Mouse (Mus musculus) embryonic fibroblast, embryonic 13.5 days (primary cell): Measurements from ENCODE around the gene Ehmt1.

Source experiments
- CTCF ChIP-seq: IDR thresholded peaks from 2 replicates; pipeline ENCODE4 v1.5.1; 2011; ENCODE audit warnings: mild to moderate bottlenecking, control low read depth, low read length, moderate library complexity, borderline replicate concordance; ENCODE audit not compliant: insufficient read depth
- POLR2A ChIP-seq: IDR thresholded peaks from 2 replicates; pipeline ENCODE4 v1.6.1; 2011; ENCODE audit warnings: low read depth, mild to moderate bottlenecking, control low read depth, low read length, moderate library complexity

- no peak for TF ChIP-seq POLR2A
- no peak for TF ChIP-seq CTCF
Observed at GRCm38 (mm10) chr2:24910481-24910880, 8.9 kb downstream of the Ehmt1 start.
